Mouse (Mus musculus) large intestine, adult 2 months (tissue): ENCODE results near the gene Trappc3. TPM values are rescaled to one million over a fixed set of nuclear protein-coding genes. Genes with fewer than 3 reads are reported as not detected.

Experiments used
- DNase-seq: peaks from one replicate; pipeline ENCODE4 v3.0.0-alpha.2; 2012; ENCODE audit warnings: low read depth, low spot score
- WGBS: fragments of 180-500 bp; shearing (Covaris S2); methylation state at CpG from one replicate; pipeline ENCODE4 v1.1.7; 2018; 5-methylcytosine and 5-hydroxymethylcytosine counted together
- polyA plus RNA-seq: library from polyadenylated mRNA; depleted of rRNA; stranded (reverse); fragments of >200 nt; gene quantifications from 2 replicates; pipeline ENCODE4 v1.2.3, GENCODE M21; 2012

Trappc3 gene
- polyA plus RNA-seq, 1 experiment = 42.3 TPM

GRCm38 (mm10) chr4:126275081-126275480, 13.0 kb downstream of the Trappc3 start:
- DNase-seq = no peak
- WGBS = 93% methylated on average over 4 of the region's 4 CpGs

GRCm38 (mm10) chr4:126275681-126276131, 13.6 kb downstream of the Trappc3 start:
- WGBS = 77% methylated on average over 13 of the region's 13 CpGs
- DNase-seq = no peak

- WGBS = 14% methylated on average over 13 of the region's 13 CpGs
- no peak for DNase-seq
Observed at GRCm38 (mm10) chr4:126277906-126278564, 15.9 kb downstream of the Trappc3 start.

- no peak for DNase-seq
- 64% methylated on average over 9 of the region's 9 CpGs for WGBS
Observed at GRCm38 (mm10) chr4:126278565-126278915, 16.4 kb downstream of the Trappc3 start.

- DNase-seq = no peak
- 80% methylated on average over 9 of the region's 9 CpGs for WGBS
Observed at GRCm38 (mm10) chr4:126278961-126279360, 16.8 kb downstream of the Trappc3 start.

- no peak for DNase-seq
- WGBS = 61% methylated on average over 9 of the region's 9 CpGs
Observed at GRCm38 (mm10) chr4:126281706-126282105, 19.6 kb downstream of the Trappc3 start.

- WGBS = 86% methylated on average over 8 of the region's 8 CpGs
- no peak for DNase-seq
Observed at GRCm38 (mm10) chr4:126283582-126283981, 21.5 kb downstream of the Trappc3 start.

- WGBS = 3% methylated on average over 39 of the region's 42 CpGs
- no peak for DNase-seq
Observed at GRCm38 (mm10) chr4:126286492-126286891, 24.4 kb downstream of the Trappc3 start, which contains the start of gene Col8a2. Gene Col8a2 (plus strand): TSS chr4:126286793.

- no peak for DNase-seq
- WGBS = 30% methylated on average over 11 of the region's 11 CpGs
Observed at GRCm38 (mm10) chr4:126287302-126287995, 25.3 kb downstream of the Trappc3 start.

- no peak for DNase-seq
- WGBS = 41% methylated on average over 17 of the region's 17 CpGs
Observed at GRCm38 (mm10) chr4:126288085-126288666, 26.1 kb downstream of the Trappc3 start.

- no peak for DNase-seq
- 83% methylated on average over 8 of the region's 8 CpGs for WGBS
Observed at GRCm38 (mm10) chr4:126290314-126290713, 28.2 kb downstream of the Trappc3 start.

- 19% methylated on average over 13 of the region's 13 CpGs for WGBS
- DNase-seq = no peak
Observed at GRCm38 (mm10) chr4:126291196-126291595, 29.1 kb downstream of the Trappc3 start.

- DNase-seq = no peak
- whole genome bisulfite sequencing = 70% methylated on average over 6 of the region's 6 CpGs
Observed at GRCm38 (mm10) chr4:126295152-126295551, 33.0 kb downstream of the Trappc3 start.

GRCm38 (mm10) chr4:126295937-126296336, 33.8 kb downstream of the Trappc3 start:
- 63% methylated on average over 4 of the region's 4 CpGs for WGBS
- DNase-seq = no peak

GRCm38 (mm10) chr4:126296617-126297101, 34.5 kb downstream of the Trappc3 start:
- WGBS = 3% methylated on average over 34 of the region's 34 CpGs
- no peak for DNase-seq

GRCm38 (mm10) chr4:126300916-126301583, 38.9 kb downstream of the Trappc3 start:
- no peak for DNase-seq
- 2% methylated on average over 50 of the region's 50 CpGs for WGBS

GRCm38 (mm10) chr4:126301584-126302309, 39.6 kb downstream of the Trappc3 start:
- WGBS = 28% methylated on average over 27 of the region's 27 CpGs
- no peak for DNase-seq

GRCm38 (mm10) chr4:126303877-126304276, 41.8 kb downstream of the Trappc3 start:
- DNase-seq = no peak
- WGBS = 60% methylated on average over 4 of the region's 4 CpGs

GRCm38 (mm10) chr4:126305428-126305827, 43.3 kb downstream of the Trappc3 start:
- WGBS = 91% methylated on average over 1 of the region's 1 CpGs
- no peak for DNase-seq
